Mouse (Mus musculus): ENCODE results near the gene Dand5. TPM values are rescaled to one million over a fixed set of nuclear protein-coding genes. Genes with fewer than 3 reads are reported as not detected.

The Dand5 gene
- polyA plus RNA-seq, 1 experiment from 2014 or later: 7.1 TPM

- Histone ChIP-seq H3K27me3 (ENCODE audit: control insufficient read depth, insufficient read depth, low read length) (peaks cover 95% of the 10 kb centered on the region), H3K4me2 (replicated peaks; ENCODE audit: low read depth, low read length) (no peak overlapping the region), H3K27ac (ENCODE audit: low read depth, low read length) (no peak overlapping the region), H3K4me3 (ENCODE audit: low read depth, low read length) (no peak overlapping the region), H3K9me3 (ENCODE audit: control insufficient read depth, low read length) (no peaks in the 10 kb centered on the region), H3K36me3 (ENCODE audit: control insufficient read depth, insufficient read depth, low read length) (no peaks in the 10 kb centered on the region), H3K4me1 (replicated peaks; ENCODE audit: control insufficient read depth, insufficient read depth, low read length) (peaks cover 12% of the 10 kb centered on the region), H3K9ac (ENCODE audit: low read depth, low read length) (no peak overlapping the region)
- 7% methylated on average over 10 of the region's 10 CpGs for WGBS
- peak; percentile 43 for DNase-seq (ENCODE audit: low spot score)
- no peak for ATAC-seq (ENCODE audit: low FRiP score)
These were observed 57.0 kb downstream of the Dand5 start for GRCm38 (mm10) chr8:84765629-84766028.

Other genes with a start within 250 kb of the Dand5 start
- gene Ier2, start 160.0 kb downstream of the Dand5 start, polyA plus RNA-seq (2014; fragmentation: Nextera tagmentation; extraction: Ambion mirVana): 60.5 and 61.5 TPM in 2 replicates
- gene Trmt1, start 136.5 kb downstream of the Dand5 start, polyA plus RNA-seq (2014; fragmentation: Nextera tagmentation; extraction: Ambion mirVana): 47.9 and 51.1 TPM in 2 replicates
- gene Nacc1, start 135.0 kb downstream of the Dand5 start, polyA plus RNA-seq (2014; fragmentation: Nextera tagmentation; extraction: Ambion mirVana): 19.7 and 20.5 TPM in 2 replicates
- 5.3 and 5.4 TPM in 2 replicates for gene Lyl1, start 121.4 kb downstream of the Dand5 start, polyA plus RNA-seq (2014; fragmentation: Nextera tagmentation; extraction: Ambion mirVana)
- 2.3 and 2.9 TPM in 2 replicates for gene G430095P16Rik, start 99.8 kb downstream of the Dand5 start, polyA plus RNA-seq (2014; fragmentation: Nextera tagmentation; extraction: Ambion mirVana)
- 2.4 and 3.0 TPM in 2 replicates for gene Nfix, start 22.5 kb downstream of the Dand5 start, polyA plus RNA-seq (2014; fragmentation: Nextera tagmentation; extraction: Ambion mirVana)
- gene Gadd45gip1, start 8.7 kb upstream of the Dand5 start, polyA plus RNA-seq (2014; fragmentation: Nextera tagmentation; extraction: Ambion mirVana): 36.0 and 37.2 TPM in 2 replicates
- 88.6 and 91.3 TPM in 2 replicates for gene Rad23a, start 17.8 kb upstream of the Dand5 start, polyA plus RNA-seq (2014; fragmentation: Nextera tagmentation; extraction: Ambion mirVana)
- gene Calr, start 24.1 kb upstream of the Dand5 start, polyA plus RNA-seq (2014; fragmentation: Nextera tagmentation; extraction: Ambion mirVana): 837 and 845 TPM in 2 replicates
- gene Farsa, start 34.2 kb upstream of the Dand5 start, polyA plus RNA-seq (2014; fragmentation: Nextera tagmentation; extraction: Ambion mirVana): 89.6 and 91.4 TPM in 2 replicates
- 51.1 and 57.8 TPM in 2 replicates for gene Syce2, start 49.3 kb upstream of the Dand5 start, polyA plus RNA-seq (2014; fragmentation: Nextera tagmentation; extraction: Ambion mirVana)
- 29.2 and 30.5 TPM in 2 replicates for gene Gcdh, start 71.1 kb upstream of the Dand5 start, polyA plus RNA-seq (2014; fragmentation: Nextera tagmentation; extraction: Ambion mirVana)
- 12.0 and 14.8 TPM in 2 replicates for gene Klf1, start 79.1 kb upstream of the Dand5 start, polyA plus RNA-seq (2014; fragmentation: Nextera tagmentation; extraction: Ambion mirVana)
- 5.8 and 6.4 TPM in 2 replicates for gene Dnase2a, start 85.7 kb upstream of the Dand5 start, polyA plus RNA-seq (2014; fragmentation: Nextera tagmentation; extraction: Ambion mirVana)
- 10.2 and 11.4 TPM in 2 replicates for gene Mast1, start 114.5 kb upstream of the Dand5 start, polyA plus RNA-seq (2014; fragmentation: Nextera tagmentation; extraction: Ambion mirVana)
- gene Rtbdn, start 124.2 kb upstream of the Dand5 start, polyA plus RNA-seq (2014; fragmentation: Nextera tagmentation; extraction: Ambion mirVana): 0.14 TPM in 1 of 2 replicates, not detected in the other
- gene Gm49661, start 146.6 kb upstream of the Dand5 start, polyA plus RNA-seq (2014; fragmentation: Nextera tagmentation; extraction: Ambion mirVana): not detected in 2 replicates
- 1,367 and 1,409 TPM in 2 replicates for gene Prdx2, start 146.8 kb upstream of the Dand5 start, polyA plus RNA-seq (2014; fragmentation: Nextera tagmentation; extraction: Ambion mirVana)
- gene Rnaseh2a, start 146.9 kb upstream of the Dand5 start, polyA plus RNA-seq (2014; fragmentation: Nextera tagmentation; extraction: Ambion mirVana): 98.5 and 104 TPM in 2 replicates
- 6.2 and 6.4 TPM in 2 replicates for gene Junb, start 155.9 kb upstream of the Dand5 start, polyA plus RNA-seq (2014; fragmentation: Nextera tagmentation; extraction: Ambion mirVana)
- gene Hook2, start 167.8 kb upstream of the Dand5 start, polyA plus RNA-seq (2014; fragmentation: Nextera tagmentation; extraction: Ambion mirVana): 9.5 and 10.3 TPM in 2 replicates
- not detected in 2 replicates for gene Best2, start 191.7 kb upstream of the Dand5 start, polyA plus RNA-seq (2014; fragmentation: Nextera tagmentation; extraction: Ambion mirVana)
- gene Asna1, start 202.5 kb upstream of the Dand5 start, polyA plus RNA-seq (2014; fragmentation: Nextera tagmentation; extraction: Ambion mirVana): 134 TPM in 2 replicates
- 180 and 186 TPM in 2 replicates for gene Trir, start 204.0 kb upstream of the Dand5 start, polyA plus RNA-seq (2014; fragmentation: Nextera tagmentation; extraction: Ambion mirVana)
- 18.8 and 24.6 TPM in 2 replicates for gene Tnpo2, start 214.1 kb upstream of the Dand5 start, polyA plus RNA-seq (2014; fragmentation: Nextera tagmentation; extraction: Ambion mirVana)
- 27.2 and 27.4 TPM in 2 replicates for gene Fbxw9, start 237.2 kb upstream of the Dand5 start, polyA plus RNA-seq (2014; fragmentation: Nextera tagmentation; extraction: Ambion mirVana)
- not detected in 2 replicates for gene Gm5741, start 245.2 kb upstream of the Dand5 start, polyA plus RNA-seq (2014; fragmentation: Nextera tagmentation; extraction: Ambion mirVana)
- 66.4 and 67.8 TPM in 2 replicates for gene Dhps, start 248.9 kb upstream of the Dand5 start, polyA plus RNA-seq (2014; fragmentation: Nextera tagmentation; extraction: Ambion mirVana)